8 mouse cellular contexts compared by ENCODE assay signal in genomic region chr10:3943492-3944395, GRCm38 (mm10). TPM values are rescaled to one million over a fixed set of nuclear protein-coding genes. Genes with fewer than 3 reads are reported as not detected.
DNase-seq lines count a peak whose midpoint lies in the region; ATAC-seq and TF ChIP-seq lines count a peak whose summit lies in the region.

No protein-coding gene starts in this region.

- no peak overlapping the region for H3K9ac ChIP-seq in forebrain, embryonic 13.5 days
- H3K9ac ChIP-seq in intestine, postnatal 0 days (ENCODE audit: low read depth, low read length), result no peak overlapping the region
- no peak overlapping the region for H3K9ac ChIP-seq in liver, postnatal 0 days (replicated peaks)
- no peak overlapping the region for H3K9ac ChIP-seq in neural tube, embryonic 15.5 days (replicated peaks)

- peak; percentile 24 to 57 for DNase-seq in spleen, adult 18-20 months
- no peak for DNase-seq in spleen, adult 12 weeks (ENCODE audit: low spot score)
- DNase-seq in c-Kit-negative CD71-positive TER-119-positive erythroid progenitor cells, embryonic 14.5 days (ENCODE audit: low read depth, low spot score), result peak; percentile 2
- DNase-seq in liver, postnatal 0 days, result peak; percentile 67
- peak; percentile 17 to 23 for DNase-seq in thymus, postnatal 36 days

- H3K36me3 ChIP-seq in forebrain, embryonic 13.5 days (ENCODE audit: poor library complexity, severe bottlenecking), result peaks cover 3% of the 10 kb centered on the region; the same call in 1 of the 2 replicates
- peaks cover 1% of the 10 kb centered on the region; the same call in 1 of the 2 replicates for H3K36me3 ChIP-seq in intestine, postnatal 0 days (ENCODE audit: control insufficient read depth, insufficient read depth)
- 0 out of 2 replicates have a peak, but pooled peaks cover 2% of the 10 kb centered on the region for H3K36me3 ChIP-seq in liver, postnatal 0 days (replicated peaks; ENCODE audit: insufficient read depth, low read length)
- no peaks in the 10 kb centered on the region for H3K36me3 ChIP-seq in neural tube, embryonic 15.5 days

- ATAC-seq in forebrain, embryonic 13.5 days, result peak; percentile 65
- no peak for ATAC-seq in intestine, postnatal 0 days
- 0 out of 2 replicates have a peak, but pooled peaks have one; percentile 31 for ATAC-seq in liver, postnatal 0 days
- peak; percentile 67; the same call in 1 of the 2 replicates for ATAC-seq in neural tube, embryonic 15.5 days (ENCODE audit: low FRiP score)

- TF ChIP-seq CTCF in intestine, postnatal 0 days (IDR thresholded peaks at IDR 0.05; ENCODE audit: low read depth), result peak; percentile 98
- TF ChIP-seq CTCF in liver, postnatal 0 days (IDR thresholded peaks at IDR 0.05; ENCODE audit: low read depth), result peak; percentile 92

- H3K4me3 ChIP-seq in forebrain, embryonic 13.5 days, result no peak overlapping the region
- H3K4me3 ChIP-seq in intestine, postnatal 0 days (ENCODE audit: low read depth, low read length), result no peak overlapping the region
- no peak overlapping the region for H3K4me3 ChIP-seq in liver, postnatal 0 days (ENCODE audit: low read depth, low read length)
- H3K4me3 ChIP-seq in neural tube, embryonic 15.5 days (replicated peaks), result no peak overlapping the region

- H3K4me1 ChIP-seq in forebrain, embryonic 13.5 days, result peaks cover 7% of the 10 kb centered on the region
- H3K4me1 ChIP-seq in intestine, postnatal 0 days (replicated peaks; ENCODE audit: control insufficient read depth, insufficient read depth, low read length), result no peaks in the 10 kb centered on the region
- H3K4me1 ChIP-seq in liver, postnatal 0 days (ENCODE audit: insufficient read depth), result no peaks in the 10 kb centered on the region
- no peaks in the 10 kb centered on the region for H3K4me1 ChIP-seq in neural tube, embryonic 15.5 days

- H3K27me3 ChIP-seq in forebrain, embryonic 13.5 days, result no peaks in the 10 kb centered on the region
- H3K27me3 ChIP-seq in intestine, postnatal 0 days (replicated peaks; ENCODE audit: control insufficient read depth, insufficient read depth, low read length), result no peaks in the 10 kb centered on the region
- H3K27me3 ChIP-seq in liver, postnatal 0 days (ENCODE audit: insufficient read depth, low read length), result no peaks in the 10 kb centered on the region
- H3K27me3 ChIP-seq in neural tube, embryonic 15.5 days (replicated peaks), result no peaks in the 10 kb centered on the region

- TF ChIP-seq EP300 in liver, postnatal 0 days (IDR thresholded peaks at IDR 0.05; ENCODE audit: low read depth), result no peak

- H3K4me2 ChIP-seq in forebrain, embryonic 13.5 days, result no peak overlapping the region
- H3K4me2 ChIP-seq in intestine, postnatal 0 days (replicated peaks; ENCODE audit: low read depth), result no peak overlapping the region
- no peak overlapping the region for H3K4me2 ChIP-seq in liver, postnatal 0 days (ENCODE audit: low read depth, low read length)
- no peak overlapping the region for H3K4me2 ChIP-seq in neural tube, embryonic 15.5 days

- 30% methylated on average over 10 of the region's 10 CpGs for WGBS in forebrain, embryonic 13.5 days
- WGBS in intestine, postnatal 0 days, result 24% methylated on average over 10 of the region's 10 CpGs
- WGBS in liver, postnatal 0 days (ENCODE audit: insufficient replicate concordance), result 21% methylated on average over 10 of the region's 10 CpGs
- WGBS in neural tube, embryonic 15.5 days, result 37% methylated on average over 10 of the region's 10 CpGs

- H3K9me3 ChIP-seq in forebrain, embryonic 13.5 days (replicated peaks), result no peaks in the 10 kb centered on the region
- no peaks in the 10 kb centered on the region for H3K9me3 ChIP-seq in intestine, postnatal 0 days (ENCODE audit: control insufficient read depth)
- no peaks in the 10 kb centered on the region for H3K9me3 ChIP-seq in liver, postnatal 0 days (ENCODE audit: low read length)
- H3K9me3 ChIP-seq in neural tube, embryonic 15.5 days (replicated peaks), result no peaks in the 10 kb centered on the region

- no peak overlapping the region for H3K27ac ChIP-seq in forebrain, embryonic 13.5 days
- no peak overlapping the region for H3K27ac ChIP-seq in intestine, postnatal 0 days (ENCODE audit: low read depth, low read length)
- no peak overlapping the region for H3K27ac ChIP-seq in liver, postnatal 0 days (ENCODE audit: low read depth)
- H3K27ac ChIP-seq in neural tube, embryonic 15.5 days (replicated peaks), result no peak overlapping the region

RNA-seq across cellular contexts. Expression of gene Mthfd1l, which starts 29.2 kb away (rescaled TPM):
- 5.2 and 6.4 TPM in 2 replicates for polyA plus RNA-seq in forebrain, embryonic 13.5 days (2015; fragmentation: Nextera tagmentation; extraction: Ambion mirVana)
- polyA plus RNA-seq in intestine, postnatal 0 days (2015; fragmentation: Nextera tagmentation; extraction: Ambion mirVana), result 5.3 and 5.6 TPM in 2 replicates
- polyA plus RNA-seq in liver, postnatal 0 days (2015; fragmentation: Nextera tagmentation; extraction: Ambion mirVana), result 7.2 and 8.4 TPM in 2 replicates
- polyA plus RNA-seq in neural tube, embryonic 15.5 days (2015; fragmentation: Nextera tagmentation; extraction: Ambion mirVana), result 6.7 and 9.9 TPM in 2 replicates
